Mouse (Mus musculus): Measurements from ENCODE around the gene Olfr975.
"Not testable (repeated sequence)": the region's sequence is repeated elsewhere in the genome, so short reads cannot be mapped to it uniquely, and the experiment has no call there.

Olfr975 gene

DNA sequence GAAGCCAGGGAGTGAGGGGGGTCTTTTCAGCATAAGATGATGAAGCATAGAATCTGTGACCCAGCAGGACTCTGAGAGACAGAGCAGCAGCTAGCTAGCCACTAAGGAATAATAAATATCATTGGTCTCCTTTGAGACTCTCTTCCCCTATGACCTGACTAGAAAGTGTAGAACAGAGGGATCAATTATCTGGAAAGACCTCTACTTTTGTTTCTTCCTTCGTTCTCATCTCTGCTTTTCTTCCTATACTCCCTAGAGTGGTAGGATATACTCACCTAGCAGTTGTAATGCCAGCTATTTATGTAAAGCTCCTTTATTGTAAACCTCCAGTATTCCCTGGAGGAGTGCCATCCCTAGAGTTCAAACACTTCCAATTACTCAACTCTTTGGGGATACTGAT is at the start of gene Olfr975:
Gene Olfr975 (minus strand): TSS at position 101 of the 400 bp plus-strand sequence.
- no peak for DNase-seq

DNA sequence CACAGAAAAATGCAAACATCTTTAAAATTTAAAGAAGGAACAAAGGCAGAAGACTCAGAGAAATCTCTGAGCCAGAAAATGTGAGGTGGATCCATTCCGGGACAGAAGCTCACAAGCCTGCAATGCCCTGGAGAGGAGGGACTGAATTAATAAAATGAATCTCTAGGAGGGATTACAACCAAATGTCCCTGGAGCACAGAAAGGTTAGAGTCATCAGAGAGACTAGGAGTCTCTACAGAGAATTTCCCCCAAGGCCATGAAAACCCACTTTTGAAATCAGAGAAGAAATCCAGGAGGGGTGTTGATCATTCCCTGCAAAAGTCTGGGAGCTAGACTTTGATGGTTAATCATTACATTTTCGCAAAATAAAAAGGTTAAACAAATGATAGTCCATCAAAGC is 40.0 kb upstream of the Olfr975 start, which contains the start of gene Olfr978:
Gene Olfr978 (plus strand): TSS at position 301 of the 400 bp plus-strand sequence.
- DNase-seq: no peak

DNA sequence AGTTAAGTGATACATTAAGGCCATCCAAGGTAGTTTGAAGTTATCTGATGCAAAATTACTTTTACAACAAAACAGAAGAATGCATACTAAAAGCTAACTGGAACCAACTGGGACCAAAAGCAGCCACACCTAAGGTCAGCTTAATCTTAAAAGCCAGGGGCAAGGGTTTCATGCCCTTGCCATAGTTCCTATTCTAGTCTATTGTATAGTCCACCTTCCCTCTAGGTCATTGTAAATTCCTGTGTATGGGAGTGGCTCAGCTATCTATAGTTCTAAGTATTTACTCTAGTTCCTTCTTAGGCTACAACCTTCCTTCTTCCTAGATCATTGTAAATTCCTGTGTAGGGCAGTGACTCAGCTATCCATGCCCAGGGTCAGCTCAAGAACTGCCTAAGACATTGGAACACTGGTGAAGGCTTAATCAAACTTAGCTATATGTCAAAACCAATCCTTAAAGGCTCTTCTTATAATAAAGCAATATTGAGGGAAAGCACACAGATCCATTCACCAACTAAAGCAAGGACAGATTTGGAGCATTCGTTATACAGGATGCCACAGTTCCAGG is 24.8 kb upstream of the Olfr975 start:
- DNase-seq: not testable (repeated sequence)

DNA sequence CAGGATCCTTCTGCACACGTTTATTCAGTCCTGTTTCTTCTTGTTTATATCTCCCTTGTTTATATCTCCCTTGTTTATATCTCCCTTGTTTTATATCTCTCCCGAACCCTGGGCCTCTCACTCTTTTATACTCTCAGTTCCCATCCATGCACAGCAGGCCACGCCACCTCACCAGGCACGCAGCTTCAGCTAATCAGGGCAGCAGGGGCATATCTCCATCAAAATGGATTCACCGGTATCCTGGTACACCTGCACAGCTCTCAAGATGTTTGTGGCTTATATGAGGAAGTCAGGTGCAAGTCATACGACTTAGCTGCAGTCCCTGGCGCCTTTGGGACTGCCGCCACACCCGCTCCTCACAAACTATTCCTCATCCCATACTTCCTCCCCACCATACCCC is 9.2 kb upstream of the Olfr975 start, which contains the start of gene Olfr976:
Gene Olfr976 (minus strand): TSS at position 101 of the 400 bp plus-strand sequence.
- DNase-seq: not testable (repeated sequence)

DNA sequence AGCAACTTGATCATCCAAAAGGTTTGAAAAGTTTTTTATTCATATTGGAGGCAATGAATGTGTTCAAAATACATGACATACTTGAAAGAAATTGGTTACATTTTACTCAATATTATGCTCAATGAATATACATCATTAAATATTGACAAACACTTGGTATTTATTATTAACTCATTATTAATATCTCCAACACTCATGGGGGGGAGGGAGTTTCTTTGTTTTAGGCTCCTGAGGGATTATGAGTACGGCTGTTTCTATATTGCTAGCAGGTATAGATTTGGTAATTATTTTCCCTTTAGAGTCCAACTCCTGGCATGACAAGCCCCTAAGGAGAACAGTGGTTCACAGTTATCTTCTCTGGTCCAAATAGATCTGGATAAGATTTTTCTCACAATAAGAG is 14.6 kb downstream of the Olfr975 start, which contains the start of gene Olfr974:
Gene Olfr974 (plus strand): TSS at position 301 of the 400 bp plus-strand sequence.
- no peak for DNase-seq

DNA sequence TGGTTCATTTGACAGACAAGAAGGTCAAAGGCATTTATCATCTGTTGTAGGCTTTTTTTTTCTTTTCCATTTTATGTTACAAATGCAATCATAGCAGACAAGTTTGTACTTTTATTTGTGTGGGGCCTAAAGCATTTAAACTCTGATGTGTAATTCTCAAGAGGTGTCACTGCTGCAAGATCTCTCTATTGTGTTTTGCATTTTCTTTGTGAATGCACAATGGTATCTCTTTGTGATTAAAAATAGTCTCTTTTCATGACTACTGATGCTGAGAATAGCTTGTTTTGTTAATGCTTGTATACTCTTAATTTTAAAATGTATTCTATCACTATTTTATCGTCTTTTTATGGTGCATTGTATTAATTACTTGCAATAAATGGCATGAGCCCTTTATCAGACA is 23.0 kb downstream of the Olfr975 start:
- not testable (repeated sequence) for DNase-seq

DNA sequence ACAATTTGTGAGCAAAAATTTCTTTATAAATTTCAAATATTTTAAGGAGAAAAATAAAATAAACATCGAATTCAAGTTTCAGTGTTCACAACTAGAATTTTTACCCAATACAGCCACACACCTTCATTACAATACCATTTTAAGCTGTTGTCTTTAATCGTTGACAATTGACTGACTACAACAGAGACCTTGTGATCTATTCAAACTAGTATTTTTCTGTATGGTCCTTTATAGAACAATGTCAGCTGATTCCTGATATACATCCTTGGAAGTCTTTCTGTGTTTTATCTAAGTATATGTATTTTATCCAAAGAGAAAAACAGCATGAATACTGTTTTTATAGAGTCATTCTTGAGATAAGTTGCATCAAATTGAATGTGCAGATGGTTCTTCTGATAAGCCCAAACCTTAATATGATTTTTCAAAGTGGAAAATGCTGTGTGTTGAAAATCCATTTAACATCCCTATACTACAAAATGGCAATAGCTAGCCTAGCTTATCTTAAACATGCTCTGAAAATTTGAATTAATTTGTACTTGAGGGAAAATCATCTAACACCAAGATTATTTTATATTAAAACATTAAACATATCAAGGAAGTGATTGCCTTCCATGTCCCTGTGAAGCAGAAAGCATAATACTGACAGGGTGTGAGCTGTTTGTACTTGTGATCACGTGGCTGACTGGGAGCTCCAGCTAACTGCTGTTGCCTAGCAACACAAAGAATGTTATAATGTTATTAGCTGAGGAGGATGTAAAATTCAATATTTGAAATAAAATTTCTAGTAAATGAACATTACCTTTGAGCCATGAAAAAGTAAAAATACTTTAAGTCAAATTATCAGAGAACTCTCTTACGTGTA is 23.6 kb downstream of the Olfr975 start:
- DNase-seq: not testable (repeated sequence)

DNA sequence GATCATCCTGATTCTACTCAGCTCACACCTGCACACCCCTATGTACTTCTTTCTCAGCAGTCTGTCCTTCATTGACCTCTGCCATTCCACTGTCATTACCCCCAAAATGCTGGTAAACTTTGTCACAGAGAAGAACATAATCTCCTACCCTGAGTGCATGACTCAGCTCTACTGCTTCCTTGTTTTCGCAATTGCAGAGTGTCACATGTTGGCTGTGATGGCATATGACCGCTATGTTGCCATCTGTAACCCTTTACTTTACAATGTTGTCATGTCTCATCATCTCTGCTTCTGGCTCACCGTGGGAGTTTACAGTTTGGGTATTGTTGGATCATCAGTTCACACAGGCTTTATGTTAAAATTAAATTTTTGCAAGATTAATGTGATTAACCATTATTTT is 41.9 kb downstream of the Olfr975 start:
- no peak for DNase-seq

DNA sequence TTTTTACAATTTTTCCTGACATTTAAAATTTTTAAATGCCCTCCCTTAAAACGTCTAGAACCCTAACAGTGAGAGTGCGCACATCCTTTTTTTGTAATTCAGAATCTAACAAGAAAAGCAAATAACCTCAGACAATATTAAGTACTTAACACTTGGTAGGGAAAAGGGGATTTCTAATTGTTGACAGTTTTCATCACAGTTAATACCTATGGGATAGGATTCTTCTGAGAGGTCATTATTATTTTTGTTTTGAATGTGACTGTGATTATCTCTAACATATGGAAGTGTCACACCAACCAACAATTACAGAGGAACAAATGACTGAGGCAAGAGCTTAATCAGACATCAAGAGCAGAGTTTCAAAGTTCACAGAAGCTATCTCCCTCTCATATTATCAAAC is 44.8 kb downstream of the Olfr975 start, which contains the start of gene Olfr229:
Gene Olfr229 (plus strand): TSS at position 301 of the 400 bp plus-strand sequence.
- no peak for DNase-seq

DNA sequence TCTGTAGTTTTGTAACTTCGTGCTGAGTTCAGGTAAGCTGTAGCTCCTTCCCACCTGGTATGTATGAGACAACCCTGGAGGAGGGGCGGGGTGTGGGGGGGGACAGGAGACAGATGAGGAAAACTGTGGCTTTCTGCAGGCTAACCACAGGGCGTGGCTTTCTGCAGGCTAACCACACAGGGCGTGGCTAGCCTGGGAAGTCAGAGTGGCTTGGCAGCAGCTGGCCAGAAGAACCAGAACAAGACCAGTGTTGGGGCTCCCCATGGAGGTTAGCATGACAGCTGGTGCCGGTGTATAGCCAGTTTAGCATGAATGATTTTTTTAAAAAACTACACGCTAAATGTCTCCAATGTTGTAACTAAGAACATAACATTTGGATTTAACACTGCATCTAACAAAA is 46.7 kb downstream of the Olfr975 start:
- DNase-seq: no peak

All from kidney, postnatal 4 days (tissue).